Mouse (Mus musculus) right cerebral cortex, postnatal 4 days (tissue): ENCODE measurements around the gene Vmn1r55.
A peak's percentile ranks its signal among the peaks of the same experiment; 100 is the strongest.
"Not testable (repeated sequence)": the region's sequence is repeated elsewhere in the genome, so short reads cannot be mapped to it uniquely, and the experiment has no call there.

Source experiments
- DNase-seq: peaks from one replicate; pipeline ENCODE4 v3.0.0-alpha.2; 2022

Gene Vmn1r55

GRCm38 (mm10) chr7:5149570-5149969 is at the start of gene Vmn1r55:
Gene Vmn1r55 (minus strand): TSS chr7:5149670.
- not testable (repeated sequence) for DNase-seq

- DNase-seq = not testable (repeated sequence)
Measured at GRCm38 (mm10) chr7:5196647-5197046, 47.2 kb upstream of the Vmn1r55 start, which contains the start of gene Vmn1r56. Gene Vmn1r56 (minus strand): TSS chr7:5196747.

GRCm38 (mm10) chr7:5125549-5126406 is 23.7 kb downstream of the Vmn1r55 start, which contains the start of gene Rasl2-9:
Gene Rasl2-9 (minus strand): TSS chr7:5125950.
- DNase-seq = peak; percentile 83

GRCm38 (mm10) chr7:5125078-5125477 is 24.4 kb downstream of the Vmn1r55 start:
- DNase-seq = no peak

- no peak for DNase-seq
Measured at GRCm38 (mm10) chr7:5116850-5117249, 32.6 kb downstream of the Vmn1r55 start, which contains the start of gene Rfpl4. Gene Rfpl4 (minus strand): TSS chr7:5116950.

GRCm38 (mm10) chr7:5112701-5113100 is 36.8 kb downstream of the Vmn1r55 start:
- DNase-seq = no peak

GRCm38 (mm10) chr7:5109301-5109700 is 40.2 kb downstream of the Vmn1r55 start:
- no peak for DNase-seq

DNA sequence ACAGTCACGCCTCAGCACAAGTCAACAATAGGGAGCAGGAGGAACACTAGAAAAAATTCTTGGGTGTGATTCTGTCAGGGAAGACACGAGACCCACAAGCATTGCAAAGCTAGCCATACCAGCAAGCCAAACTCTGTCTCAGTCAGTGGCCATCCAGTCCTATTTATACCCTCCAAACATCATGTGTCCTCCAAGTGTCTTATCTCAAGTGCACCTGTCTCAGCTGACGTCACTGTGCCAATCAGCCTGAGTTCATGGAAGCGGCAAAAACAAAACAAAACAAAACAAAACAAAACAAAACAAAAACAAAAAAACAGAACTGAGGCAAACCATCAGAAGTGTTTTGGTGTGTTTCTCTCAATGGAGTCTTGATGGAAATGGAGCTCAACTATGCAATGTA is 41.2 kb downstream of the Vmn1r55 start:
- no peak for DNase-seq

DNA sequence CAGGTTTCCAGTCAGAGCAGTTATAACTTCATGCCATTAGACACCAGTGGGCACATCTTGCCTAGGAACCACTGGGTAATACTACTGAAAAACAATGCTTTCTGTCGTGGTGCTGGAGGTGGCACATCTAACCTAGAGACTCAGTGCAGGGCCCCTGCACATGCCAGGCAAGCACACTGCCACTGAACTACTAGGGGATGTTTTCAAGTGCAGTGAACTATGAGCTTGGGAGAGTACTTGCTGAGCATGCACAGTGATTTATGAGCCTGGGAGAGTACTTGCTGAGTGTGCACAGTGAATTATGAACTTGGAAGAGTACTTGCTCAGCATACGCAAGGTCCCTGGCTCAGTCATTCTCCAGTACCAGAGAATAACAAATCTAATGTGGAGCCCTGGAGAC is 46.9 kb downstream of the Vmn1r55 start:
- no peak for DNase-seq

- DNase-seq = no peak
Measured at GRCm38 (mm10) chr7:5101066-5101663, 48.3 kb downstream of the Vmn1r55 start.

DNA sequence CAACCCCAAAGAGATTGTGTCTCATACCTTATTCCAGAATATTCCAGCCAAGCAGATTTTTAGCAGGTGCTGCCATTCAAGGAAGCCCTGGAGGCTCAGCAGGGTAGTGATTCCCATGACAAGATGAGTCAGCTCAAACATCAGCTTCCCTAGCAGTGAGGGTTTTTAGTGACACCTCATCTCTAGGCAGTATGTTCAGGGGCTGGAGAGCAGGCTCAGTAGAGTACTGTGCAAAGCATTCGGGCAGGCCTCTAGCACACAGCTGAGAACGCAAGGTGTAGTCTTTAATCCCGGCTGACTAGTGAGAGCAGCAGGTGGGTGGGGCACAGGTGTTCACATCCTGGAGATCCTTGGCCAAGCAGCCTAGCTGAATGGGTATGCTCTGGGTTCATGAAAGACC is 49.7 kb downstream of the Vmn1r55 start:
- no peak for DNase-seq

DNA sequence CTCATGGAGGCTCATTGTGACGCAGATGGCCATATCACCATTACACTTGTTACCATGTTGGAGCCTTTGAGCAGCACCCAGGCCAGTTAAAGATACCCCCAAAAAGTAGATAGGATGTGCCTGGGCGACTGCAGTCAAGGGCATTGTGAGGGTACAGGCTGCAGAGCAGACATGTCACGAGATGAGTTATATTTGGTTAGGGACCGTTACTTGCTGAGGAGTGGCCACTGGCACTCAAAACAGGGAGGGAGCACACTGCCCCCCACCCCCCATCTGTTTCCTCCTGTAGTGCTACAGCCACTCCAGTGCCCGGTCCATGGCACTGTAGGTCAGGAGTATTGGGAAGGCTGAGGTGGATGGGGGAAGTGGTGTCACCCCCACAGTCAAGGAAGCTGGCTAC is 50.7 kb downstream of the Vmn1r55 start:
- DNase-seq = no peak

GRCm38 (mm10) chr7:5092831-5093510 is 56.5 kb downstream of the Vmn1r55 start:
- DNase-seq = no peak

- DNase-seq = no peak
Measured at GRCm38 (mm10) chr7:5092381-5092780, 57.1 kb downstream of the Vmn1r55 start.

GRCm38 (mm10) chr7:5091008-5091728 is 58.3 kb downstream of the Vmn1r55 start:
- DNase-seq = no peak

- DNase-seq = no peak
Measured at GRCm38 (mm10) chr7:5089853-5090252, 59.6 kb downstream of the Vmn1r55 start.

DNA sequence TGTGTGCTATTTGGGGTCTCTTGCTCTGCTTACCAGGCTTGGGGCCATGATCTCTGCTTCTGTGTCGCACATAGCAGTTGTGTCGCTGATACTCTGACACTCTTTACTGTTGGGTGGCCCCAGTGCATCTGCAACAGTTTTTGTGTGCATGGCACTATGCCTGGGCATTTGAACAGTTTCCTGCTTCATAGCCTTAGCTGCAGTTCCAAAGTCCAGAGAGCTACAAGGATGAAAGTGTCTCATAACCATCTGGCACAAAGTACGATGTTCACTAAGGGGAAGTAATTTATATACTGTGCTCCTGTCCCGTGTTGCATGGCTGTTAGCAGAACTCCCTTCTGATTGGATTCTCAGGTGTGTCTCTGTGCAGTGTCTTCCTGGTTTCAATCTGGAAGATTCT is 61.6 kb downstream of the Vmn1r55 start:
- no peak for DNase-seq

- DNase-seq = no peak
Measured at GRCm38 (mm10) chr7:5086921-5087440, 62.5 kb downstream of the Vmn1r55 start.

DNA sequence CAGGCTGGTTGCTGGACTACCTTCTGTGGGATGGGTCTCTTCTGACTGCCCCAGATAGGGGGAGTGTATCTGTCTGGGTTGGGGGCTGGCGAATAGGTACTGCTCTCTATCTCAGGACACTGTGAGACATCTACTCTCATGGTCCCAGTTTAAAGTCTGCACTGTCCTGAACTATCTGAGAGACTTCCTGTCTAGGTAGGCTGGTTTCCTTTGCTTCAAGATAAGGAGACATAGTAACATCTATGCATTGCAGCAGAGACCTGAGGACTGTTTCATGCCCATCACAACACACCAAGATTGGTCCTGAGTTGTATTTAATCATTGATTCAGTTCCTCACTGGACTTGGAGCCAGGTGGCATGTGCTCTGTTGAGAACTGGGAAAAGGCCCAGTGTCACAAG is 64.0 kb downstream of the Vmn1r55 start:
- DNase-seq = no peak

DNA sequence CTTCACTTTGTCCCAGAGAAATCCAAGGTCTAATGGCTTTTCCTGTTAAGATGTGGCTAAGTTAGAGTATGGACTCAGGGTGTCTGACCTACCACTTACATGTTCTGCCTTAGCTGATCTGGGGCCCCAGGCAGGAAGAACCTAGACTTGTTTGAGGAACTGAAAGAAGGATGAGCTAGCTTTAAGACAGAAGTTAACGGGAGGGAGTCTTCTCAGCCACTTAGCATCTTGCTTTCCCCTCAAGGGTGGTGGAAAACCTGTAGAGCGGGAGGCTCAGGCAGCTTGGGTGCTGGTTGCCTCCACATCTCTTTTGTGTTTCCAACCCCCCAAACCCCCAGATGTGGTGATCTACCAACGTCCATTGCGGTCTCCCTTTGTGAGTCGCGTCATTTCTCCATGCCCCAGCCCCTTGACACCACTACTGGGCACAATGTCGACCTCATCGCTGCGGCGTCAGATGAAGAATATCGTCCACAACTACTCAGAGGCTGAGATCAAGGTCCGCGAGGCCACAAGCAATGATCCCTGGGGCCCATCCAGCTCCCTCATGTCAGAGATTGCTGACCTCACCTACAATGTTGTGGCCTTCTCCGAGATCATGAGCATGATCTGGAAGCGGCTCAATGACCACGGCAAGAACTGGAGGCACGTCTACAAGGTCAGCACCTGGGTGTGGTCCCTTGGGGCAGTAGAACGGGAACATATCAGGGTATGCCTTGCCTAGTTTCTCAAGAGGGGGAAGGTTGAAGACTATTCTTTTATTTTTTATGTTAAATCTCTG is 66.0 kb downstream of the Vmn1r55 start:
- no peak for DNase-seq

GRCm38 (mm10) chr7:5081939-5082338 is 67.5 kb downstream of the Vmn1r55 start:
- DNase-seq = no peak

DNA sequence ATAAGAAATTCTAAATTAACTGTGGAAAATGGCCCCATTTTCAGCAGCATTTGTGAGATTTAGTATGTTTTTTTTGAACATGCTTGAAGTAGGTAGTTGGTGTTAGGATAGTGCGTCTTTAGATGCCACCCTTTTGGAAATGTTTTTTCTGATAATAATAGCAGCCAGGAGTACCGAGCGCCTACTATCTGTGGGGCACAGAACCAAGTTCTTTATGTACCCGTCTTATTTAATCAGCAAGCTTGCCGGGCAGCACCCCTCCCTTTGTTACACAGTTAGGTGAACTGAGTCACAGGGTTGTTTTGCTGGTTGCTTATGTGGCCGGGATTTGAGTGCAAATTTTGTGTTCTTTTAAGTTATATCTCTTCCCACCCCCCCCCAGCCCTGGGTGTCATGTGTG is 68.2 kb downstream of the Vmn1r55 start:
- no peak for DNase-seq
